Mouse (Mus musculus) urinary bladder, adult 2 months (tissue): ENCODE results near the gene Gm10277. TPM values are rescaled to one million over a fixed set of nuclear protein-coding genes. Genes with fewer than 3 reads are reported as not detected.

ENCODE experiments used
- DNase-seq: peaks from one replicate; pipeline ENCODE4 v3.0.0; 2022; ENCODE audit warnings: low spot score
- polyA plus RNA-seq: library from polyadenylated mRNA; depleted of rRNA; stranded (reverse); fragments of >200 nt; gene quantifications from 2 replicates; pipeline ENCODE4 v1.2.3, GENCODE M21; 2012; rRNA removed

The Gm10277 gene
- not detected in 2 replicates for polyA plus RNA-seq

DNA sequence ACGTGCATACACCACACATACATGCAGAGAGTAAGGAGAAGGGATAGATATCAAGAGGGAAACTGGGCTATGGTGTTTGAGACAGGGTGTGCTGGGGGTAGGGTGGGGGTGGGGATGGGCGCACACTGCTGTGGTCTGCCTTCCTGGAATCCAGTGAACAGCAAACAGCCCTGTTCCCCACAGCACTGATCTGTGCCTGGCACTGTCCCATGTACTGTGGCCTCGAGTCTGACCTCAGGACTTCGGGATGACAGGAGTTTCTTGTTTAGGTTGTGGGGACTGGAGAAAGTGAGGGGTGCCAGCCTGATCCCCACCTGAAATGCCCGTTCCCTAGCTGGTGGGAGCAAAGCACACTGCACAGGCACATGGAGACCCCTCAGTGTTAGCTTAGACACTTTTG is at the start of gene Gm10277:
TSS of gene Gm10277 (minus strand) at position 41 of the 400 bp plus-strand sequence.
- no peak for DNase-seq

DNA sequence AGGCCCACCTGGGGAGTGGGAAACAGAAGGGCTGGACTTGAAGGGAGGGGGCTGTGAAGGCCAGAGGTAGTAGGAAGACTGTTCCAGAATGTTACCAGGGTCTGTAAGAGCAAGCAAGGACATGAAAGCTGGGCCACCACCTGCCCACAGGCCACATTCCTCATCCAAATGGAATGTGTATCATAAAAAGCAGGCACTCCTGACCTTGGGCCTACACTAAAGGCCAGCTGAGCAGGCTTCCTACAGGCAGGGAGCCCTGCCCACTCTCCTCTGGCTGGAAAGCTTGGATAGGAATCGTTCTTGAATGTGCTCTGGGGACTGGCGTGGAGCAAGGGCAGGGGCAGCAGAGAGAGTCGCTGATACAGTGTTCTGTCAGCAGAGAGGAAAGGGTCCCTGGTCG is 49.2 kb upstream of the Gm10277 start:
- no peak for DNase-seq

DNA sequence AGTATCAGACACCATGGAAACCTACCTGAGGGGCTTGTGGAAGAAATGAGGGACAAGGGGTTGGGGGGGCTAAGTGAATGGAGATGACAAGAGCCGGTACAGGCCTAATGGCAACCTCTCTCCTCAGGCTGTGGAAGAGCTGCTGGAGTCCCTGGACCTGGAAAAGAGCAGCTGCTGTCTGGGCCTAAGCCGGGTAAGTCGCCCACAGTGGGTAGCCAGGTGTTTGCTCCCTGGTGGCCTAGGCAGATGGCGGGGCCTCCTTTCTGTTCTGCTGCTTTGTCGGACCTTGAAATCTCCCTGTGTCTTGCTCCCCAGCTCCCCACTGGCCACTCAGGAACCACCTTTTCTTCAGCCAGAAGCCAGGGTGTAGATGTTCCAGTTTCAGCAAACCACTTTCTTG is 48.7 kb upstream of the Gm10277 start:
- no peak for DNase-seq

DNA sequence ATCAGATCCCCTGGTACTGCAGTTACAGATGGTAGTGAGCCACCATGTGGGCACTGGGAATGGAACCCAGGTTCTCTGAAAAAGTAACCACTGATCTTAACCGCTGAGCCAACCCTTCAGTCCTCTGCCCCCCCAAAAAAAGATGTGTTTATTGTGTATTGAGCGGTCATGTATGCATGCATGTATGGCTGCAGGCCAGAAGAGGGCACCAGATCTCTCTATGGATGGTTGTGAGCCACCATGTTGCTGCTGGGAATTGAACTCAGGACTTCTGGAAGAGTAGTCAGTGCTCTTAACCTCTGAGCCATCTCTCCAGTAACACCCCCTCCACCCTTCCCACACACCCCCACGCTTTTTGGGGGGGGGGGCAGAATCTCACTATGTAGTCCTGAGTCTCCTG is 47.6 kb upstream of the Gm10277 start:
- no peak for DNase-seq

DNA sequence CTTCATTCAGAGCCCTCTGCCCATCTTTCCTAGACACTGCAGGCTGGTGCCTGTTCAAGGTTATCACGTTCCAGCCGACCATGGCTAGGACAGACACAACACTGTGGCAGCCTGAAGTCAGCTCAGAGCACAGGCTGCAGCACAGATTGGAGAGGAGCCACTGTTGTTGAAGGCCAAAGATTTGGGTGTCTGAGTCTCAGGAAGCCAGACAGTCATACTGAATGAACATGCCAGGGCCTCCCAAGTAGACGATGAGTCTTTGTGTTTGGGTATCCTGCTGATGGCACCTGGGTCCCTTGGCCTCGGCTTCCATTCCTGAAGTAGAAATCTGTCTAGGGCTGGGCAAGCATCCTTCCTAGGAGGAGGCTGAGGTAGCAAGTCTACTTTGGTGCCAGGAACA is 45.0 kb upstream of the Gm10277 start:
- no peak for DNase-seq

DNA sequence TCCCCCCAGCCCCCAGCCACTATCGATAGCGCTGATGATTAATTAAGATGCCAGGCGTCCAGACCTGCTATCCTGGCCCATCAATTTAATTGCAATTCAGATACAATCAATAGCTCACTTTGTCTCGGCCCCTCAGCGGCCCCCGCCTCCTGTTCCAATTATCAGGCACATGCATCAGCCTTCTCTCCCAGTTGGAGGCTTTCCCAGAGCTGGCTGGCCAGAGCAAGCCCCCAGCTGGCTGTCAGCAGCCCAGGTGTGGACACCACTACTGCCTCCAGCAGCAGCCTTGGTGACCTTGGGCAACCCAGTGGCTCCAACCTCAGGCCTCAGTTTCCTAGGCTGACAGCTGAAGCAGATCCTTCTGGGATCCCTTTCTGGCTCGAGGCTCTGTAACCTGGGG is 43.3 kb upstream of the Gm10277 start:
- no peak for DNase-seq

DNA sequence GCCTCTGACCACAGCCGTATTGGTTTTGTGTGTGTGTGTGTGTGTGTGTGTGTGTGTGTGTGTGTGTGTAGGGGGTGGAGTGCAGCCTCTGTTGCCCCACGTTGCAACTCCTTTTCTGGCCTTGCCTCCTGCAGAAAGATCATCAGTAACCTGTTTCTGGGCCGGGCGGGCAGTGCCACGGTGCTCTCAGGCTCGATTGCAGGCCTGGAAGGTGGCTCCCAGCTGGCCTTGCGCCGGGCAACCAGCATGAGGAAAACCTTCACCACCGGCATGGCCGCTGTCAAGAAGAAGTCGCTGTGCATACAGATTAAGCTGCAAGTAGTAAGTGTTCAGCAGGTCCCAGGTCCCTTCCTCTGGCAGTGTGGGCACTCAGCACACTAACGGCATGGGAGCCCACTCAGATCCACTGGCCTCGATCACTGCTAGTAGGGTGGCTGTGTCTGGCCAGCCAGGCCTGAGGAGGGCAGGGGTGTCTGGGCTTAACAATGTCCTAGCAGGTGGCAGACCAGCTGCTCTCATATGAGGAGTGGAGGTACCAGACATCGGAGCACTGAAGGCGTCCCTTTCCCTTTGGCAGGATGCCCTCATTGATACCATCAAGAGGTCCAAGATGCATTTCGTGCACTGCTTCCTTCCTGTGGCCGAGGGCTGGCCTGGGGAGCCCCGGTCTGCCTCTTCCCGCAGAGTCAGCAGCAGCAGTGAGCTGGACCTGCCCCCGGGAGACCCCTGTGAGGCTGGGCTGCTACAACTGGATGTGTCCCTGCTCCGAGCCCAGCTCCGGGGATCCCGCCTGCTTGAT is 41.7 kb upstream of the Gm10277 start:
- no peak for DNase-seq

DNA sequence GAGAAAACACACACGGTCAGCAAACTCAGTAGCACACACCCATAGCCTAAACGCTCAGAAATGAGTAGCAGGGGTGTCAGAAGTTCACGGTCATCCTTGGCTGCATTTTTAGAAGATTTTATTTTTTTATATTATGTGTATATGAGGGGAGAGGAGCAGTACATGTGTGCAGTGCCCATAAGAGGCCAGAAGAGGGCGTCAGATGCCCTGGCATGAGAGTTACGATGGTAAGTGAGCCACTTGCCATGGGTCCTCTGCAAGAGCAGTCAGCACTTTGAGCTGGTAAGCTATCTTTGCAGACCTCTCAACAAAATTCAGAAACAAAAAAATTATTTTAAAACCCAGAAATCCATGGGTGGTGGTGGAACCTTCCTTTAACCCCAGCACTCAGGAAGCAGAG is 40.6 kb upstream of the Gm10277 start:
- no peak for DNase-seq

DNA sequence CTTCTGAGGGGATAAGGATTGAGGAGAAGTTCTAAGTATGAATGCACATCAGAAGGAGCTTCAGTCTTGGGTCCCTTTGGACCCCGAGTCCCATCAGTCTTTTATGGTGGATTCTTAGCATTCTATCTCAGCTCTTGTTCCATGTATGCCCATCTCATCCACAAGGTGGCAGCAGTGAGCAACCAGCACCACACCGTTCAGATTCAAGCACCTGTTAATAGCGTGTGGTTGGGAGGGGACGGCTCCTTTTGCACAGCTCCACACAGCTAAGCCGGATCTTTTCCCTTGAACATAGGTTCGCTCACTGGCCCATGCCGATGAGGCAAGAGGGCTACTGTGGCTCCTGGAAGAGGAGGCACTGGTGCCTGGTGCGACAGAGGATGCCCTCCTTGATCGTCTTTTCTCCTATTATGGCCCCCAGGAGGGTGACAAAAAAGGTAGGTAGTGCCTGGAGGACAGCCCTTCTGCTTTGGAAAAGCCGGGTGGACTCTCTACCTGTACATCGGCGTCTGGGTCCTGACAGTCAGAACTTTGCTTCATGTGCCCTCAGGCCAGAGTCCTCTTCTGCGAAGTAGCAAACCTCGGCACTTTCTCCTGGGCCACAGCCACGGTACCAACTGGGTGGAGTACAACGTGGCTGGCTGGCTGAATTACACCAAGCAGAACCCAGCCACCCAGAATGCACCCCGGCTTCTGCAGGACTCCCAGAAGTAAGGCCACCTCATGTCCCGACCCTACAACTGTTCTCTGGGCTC is 39.9 kb upstream of the Gm10277 start:
- peak; percentile 52 for DNase-seq

DNA sequence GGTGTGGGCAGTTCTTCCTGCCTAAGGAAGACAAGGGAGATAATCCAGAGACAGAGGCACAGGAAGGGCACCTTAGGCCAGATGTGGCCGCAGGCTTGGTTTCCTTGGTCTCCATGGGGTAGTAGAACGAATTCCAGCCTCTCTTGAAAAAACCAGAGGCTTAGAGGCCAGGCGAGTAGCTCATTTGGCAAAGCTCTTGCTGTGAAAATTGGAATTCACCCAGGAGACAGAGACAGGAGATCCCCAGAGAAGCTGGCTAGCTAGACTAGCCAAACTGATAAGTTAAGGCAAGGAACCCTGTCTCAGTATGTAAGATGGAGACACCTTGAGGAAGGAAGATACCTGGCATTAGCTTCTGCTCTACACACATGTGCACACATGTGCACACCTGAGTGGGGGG is 38.8 kb upstream of the Gm10277 start:
- no peak for DNase-seq

DNA sequence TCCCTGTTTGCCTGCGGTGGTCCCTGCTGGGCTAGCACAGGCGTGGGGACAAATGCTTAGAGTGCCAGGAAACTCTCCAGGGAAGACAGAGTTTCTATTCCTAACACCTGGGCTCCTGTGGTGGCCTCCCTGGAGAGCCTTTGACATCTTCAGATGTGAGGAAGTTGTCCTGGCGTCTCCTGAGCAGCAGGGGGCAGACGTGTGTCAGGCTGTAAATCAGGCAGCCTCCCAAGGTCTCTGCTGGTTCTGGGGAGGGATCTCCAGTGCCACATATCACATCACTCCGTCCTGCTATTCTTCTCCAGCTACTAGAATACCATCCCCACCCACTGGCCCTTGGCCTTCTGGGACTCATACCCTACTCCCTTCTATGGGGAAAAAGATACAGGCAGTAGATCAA is 38.3 kb upstream of the Gm10277 start:
- no peak for DNase-seq

DNA sequence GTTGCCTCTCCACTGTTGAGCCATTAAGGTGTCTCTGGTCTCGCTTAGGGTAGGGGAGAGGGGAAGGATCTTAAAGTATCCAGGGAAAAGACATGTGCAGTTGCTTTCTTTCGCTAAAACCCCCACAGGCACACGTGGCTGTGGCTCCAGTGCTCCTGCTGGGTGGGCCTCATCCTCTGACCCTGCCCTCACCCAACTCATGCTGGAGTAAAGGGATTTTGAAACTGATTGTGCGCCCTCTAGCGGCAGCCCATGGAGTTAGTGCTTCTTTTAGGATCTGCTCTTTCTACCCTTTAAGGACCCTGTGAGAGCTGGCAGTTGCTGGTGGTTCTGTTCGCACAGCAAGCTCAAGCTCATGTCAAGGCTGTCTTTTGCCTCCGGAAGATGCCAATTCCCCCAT is 35.2 kb upstream of the Gm10277 start:
- DNase-seq: no peak

DNA sequence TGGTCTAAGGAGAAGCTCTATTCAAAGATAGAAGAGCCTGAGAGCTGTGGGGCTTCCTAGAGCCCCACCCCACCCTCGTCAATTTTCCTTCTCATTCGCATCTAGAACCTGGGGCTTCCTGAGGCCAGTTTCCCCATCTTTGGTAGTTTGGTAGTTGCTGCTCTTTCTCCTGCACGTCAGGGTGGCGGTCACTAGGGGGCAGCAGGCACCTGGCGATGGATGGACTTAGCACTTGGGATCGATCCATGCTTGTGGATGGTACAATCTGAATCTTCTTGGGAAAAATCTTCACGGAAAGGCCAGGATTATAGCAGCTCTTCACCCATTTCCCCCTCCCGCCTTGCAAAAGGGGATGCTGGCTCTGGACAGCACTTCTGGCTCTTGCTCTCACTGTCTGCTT is 34.1 kb upstream of the Gm10277 start:
- DNase-seq: no peak

DNA sequence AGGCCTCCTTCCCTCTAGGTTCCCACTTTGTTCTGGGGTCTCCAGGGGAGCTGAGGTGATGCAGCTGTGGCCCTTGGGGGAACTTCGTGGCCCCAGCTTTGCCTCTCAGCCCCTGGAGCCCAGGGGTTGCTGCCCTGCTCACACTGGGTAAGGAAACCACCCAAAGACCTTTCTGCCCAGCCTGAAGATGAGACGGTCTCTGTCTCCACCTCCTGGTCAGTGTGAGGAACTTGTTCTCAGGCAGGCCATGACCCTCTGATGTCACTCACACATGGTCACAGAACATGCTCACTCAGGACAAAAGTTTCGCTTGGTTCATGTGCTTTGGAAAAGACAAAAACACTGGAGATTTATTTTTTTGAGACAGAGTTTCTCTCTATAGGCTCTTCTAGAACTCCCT is 28.5 kb upstream of the Gm10277 start:
- DNase-seq: no peak

DNA sequence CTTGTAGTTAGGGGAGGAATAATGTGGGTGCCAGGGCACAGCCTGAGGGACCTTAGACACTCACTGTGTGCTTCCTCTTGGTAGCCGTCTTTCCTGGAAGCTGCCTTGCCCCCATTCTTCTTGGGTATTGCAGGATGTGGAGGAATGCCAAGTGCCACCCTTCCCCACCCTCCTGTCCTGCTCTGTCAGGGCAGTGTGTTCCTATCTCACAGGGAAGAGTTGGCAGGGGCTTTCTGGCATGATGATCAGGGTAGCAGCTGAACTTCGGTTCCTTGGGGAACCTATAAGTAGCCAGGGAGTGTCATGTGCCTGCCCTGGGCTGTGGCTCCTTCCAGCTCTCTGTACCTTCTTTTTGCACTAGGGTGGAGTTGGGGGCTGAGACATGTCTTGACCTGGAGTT is 26.4 kb upstream of the Gm10277 start:
- DNase-seq: no peak

DNA sequence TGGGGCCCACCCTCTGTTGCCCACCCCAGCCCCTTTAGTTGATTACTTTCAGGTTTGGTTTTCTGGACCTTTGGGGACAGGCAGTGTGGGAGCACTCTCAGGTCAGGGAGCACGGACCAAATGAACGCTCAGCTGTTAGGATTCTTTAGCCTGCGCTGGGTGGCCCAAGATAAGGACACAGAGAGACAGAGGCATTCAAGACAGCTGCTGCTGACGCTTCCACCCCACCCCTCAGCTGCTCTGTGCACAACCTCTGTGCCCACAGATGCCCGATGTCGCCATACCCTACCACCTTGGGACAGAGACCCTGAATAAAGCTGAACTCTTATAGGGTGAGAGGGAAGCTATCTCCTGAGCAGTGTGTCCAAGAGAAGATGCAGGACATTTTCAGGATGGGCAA is 22.5 kb upstream of the Gm10277 start:
- DNase-seq: no peak

DNA sequence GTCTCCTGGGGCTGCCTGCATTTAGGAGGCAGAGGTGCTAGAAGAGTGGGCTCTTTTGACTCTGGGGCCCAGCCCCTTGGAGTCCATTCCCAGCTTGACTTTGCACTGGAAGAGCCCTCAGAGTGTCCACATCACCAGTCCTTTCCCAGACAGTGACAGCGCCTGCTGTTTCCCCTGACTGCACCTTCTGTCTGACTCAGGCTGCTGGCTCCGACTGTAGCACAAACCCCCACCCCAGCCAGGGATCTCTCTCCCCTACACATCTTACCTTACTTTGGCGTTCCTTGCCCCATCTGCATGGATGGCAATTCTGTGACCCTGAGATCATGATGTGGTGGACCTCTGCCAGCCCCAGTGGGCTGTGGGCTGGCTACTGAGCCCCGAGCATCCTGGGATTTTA is 21.7 kb upstream of the Gm10277 start:
- no peak for DNase-seq

DNA sequence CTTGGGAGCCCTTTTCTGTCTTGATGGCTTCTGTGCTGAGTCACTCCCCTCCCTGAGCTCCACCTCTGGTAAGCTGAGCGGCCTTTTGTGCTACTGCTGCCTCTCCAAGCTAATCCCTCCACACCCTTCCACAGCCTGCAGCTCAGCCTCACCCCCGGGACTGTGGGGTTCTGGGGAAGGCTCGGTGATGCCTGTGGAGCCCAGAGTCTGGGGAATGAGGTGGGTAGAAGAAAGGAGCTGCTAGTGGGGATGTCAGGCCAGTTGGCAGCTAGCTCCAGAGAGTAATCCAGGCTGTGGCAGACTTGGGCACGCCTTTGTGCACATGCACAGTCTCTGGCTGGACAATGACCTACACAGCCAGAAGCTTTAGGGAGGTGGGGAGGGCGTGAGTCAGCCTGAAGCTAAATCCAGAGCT is 20.5 kb upstream of the Gm10277 start:
- no peak for DNase-seq

DNA sequence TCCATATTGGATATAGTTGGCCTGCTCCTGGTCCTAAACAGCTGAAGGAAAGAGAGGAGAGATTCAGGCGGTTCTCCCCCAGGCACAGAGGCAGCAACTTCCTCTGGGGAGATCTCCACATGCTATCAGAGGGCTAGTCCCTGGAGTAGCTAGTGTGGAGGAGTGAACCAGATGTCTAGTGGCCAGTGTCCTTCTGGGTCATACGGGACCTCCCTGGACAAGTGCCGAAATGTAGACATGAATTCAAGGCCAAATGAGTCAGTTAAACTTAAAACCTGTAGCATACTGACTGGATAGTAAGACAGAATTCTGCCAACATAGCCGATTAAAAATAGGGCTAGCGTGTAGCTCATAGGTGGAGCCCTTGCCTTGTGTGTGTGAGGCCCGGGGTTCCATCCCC is 19.3 kb upstream of the Gm10277 start:
- DNase-seq: no peak

DNA sequence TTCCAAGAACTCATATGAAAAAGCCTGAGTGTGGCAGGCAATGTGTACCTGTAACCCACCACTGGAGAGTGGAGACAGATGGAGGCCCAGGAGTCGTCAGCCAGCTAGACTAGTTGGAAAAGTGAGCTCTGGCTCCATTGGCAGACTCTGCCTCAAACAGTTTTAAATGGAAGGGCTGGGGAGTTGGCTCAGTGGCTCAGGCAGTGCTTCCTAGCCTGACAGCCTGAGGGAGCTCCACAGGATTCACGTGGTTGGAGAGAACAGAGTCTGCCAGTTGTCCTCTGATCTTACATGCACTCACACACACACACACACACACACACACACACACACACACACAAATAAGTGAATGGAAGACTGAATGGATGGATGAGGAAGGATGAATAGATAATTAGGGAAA is 18.7 kb upstream of the Gm10277 start:
- DNase-seq: no peak

DNA sequence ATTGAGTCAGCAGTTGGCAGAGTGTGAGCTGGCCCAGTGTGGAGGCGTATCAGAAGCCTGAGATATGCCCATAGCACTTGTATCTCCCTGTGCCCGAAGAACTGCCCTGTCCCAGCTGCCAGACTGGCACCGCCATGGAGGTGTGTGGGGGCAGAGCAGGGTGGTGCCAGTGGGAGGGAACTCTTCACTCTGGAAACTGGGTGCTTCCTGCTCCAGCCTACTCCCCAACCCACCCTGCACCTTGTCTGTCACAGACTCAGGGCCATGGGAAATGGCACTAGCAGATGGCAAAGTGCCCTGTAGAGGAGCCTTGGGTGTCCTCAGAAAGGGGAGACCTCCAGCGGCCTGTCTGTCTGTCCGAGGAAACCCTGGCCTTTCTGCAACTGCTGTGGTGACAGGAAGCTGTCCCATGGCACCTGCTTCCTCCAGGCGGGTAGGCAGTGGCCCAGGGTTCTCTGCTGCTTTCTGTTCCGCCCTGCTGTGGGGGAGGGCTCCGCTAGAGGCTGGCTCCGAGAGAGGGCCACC is 14.9 kb upstream of the Gm10277 start:
- no peak for DNase-seq

DNA sequence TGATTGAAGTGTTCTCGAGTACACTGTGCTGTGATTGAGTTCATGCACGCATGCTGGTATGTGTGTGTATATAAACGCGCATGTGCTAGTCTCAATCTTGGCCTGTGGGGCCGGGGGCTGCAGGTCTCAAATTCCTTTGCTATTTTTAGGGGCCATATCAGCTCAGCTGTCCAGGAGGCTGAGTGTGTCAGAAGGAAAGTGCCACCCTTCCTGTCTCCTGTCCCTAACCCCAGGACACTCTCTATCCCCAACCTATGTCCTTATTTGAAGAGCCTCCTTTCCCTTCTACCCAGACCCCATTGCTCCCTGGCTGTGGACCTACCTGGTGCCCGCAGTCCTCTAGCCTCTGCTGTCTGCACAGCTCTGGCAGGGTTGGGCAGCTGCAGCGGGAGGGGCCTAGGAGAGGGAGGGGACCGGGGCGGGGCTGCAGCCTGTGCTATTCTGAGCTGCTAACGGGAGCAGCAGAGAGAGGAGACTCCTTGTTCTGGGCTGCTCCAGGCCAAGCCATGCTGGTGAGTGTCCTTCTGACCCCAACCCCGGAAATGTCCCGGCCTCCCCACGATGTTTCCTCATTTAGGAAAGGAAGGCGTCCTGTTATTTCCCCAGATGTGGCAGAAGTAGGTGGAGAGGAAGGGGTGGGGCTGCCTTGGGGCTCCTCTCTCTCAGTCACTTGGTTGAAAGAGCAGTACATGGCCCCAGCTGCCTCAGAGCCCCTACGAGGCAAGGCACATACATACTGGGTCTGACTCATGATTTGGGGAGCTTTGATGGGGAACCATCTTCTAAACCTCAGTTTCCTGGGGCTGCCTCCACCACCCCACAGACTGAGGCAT is 13.5 kb upstream of the Gm10277 start:
- DNase-seq: no peak
